Mouse (Mus musculus) bone marrow macrophage, adult 2 months (primary cell): ENCODE results near the gene Abcc2.

ENCODE experiments used
- CTCF ChIP-seq: IDR thresholded peaks from 2 replicates; pipeline ENCODE4 v1.5.1; 2012; ENCODE audit warnings: low read depth, mild to moderate bottlenecking, low read length, moderate library complexity
- POLR2A ChIP-seq: IDR thresholded peaks from 2 replicates; pipeline ENCODE4 v1.6.1; 2012; ENCODE audit warnings: mild to moderate bottlenecking, low read depth, low read length, borderline replicate concordance

GRCm38 (mm10) chr19:43877364-43877763 is 95.4 kb downstream of the Abcc2 start:
- no peak for TF ChIP-seq CTCF
- TF ChIP-seq POLR2A, result no peak
